Mouse (Mus musculus) bone marrow, adult 2 months (tissue): ENCODE data around the gene Peg10. TPM values are rescaled to one million over a fixed set of nuclear protein-coding genes. Genes with fewer than 3 reads are reported as not detected.

Experiments used
- H3K27ac ChIP-seq: fragments of 200-500 bp; 2 replicates; pipeline ENCODE4 v1.5.1; 2012; ENCODE audit warnings: low read depth, mild to moderate bottlenecking, control low read depth, inconsistent platforms, low read length; ENCODE audit not compliant: control insufficient read depth, poor library complexity, insufficient read depth
- H3K4me1 ChIP-seq: fragments of 200-500 bp; 2 replicates; pipeline ENCODE4 v1.6.1; 2011; ENCODE audit warnings: low read length; ENCODE audit not compliant: control insufficient read depth, insufficient read depth
- H3K4me3 ChIP-seq: fragments of 200-500 bp; replicated peaks from 2 replicates; pipeline ENCODE3; 2011; ENCODE audit warnings: mild to moderate bottlenecking, low read depth, low read length, control low read depth; ENCODE audit not compliant: control insufficient read depth
- CTCF ChIP-seq: fragments of 200-500 bp; IDR thresholded peaks from 2 replicates; pipeline ENCODE4 v1.5.1; 2011; ENCODE audit warnings: low read length, control low read depth; ENCODE audit not compliant: control insufficient read depth, insufficient read depth
- POLR2A ChIP-seq: fragments of 200-500 bp; IDR thresholded peaks from 2 replicates; pipeline ENCODE4 v1.6.1; 2011; ENCODE audit warnings: low read depth, mild to moderate bottlenecking, control low read depth, low read length, borderline replicate concordance; ENCODE audit not compliant: control insufficient read depth
- WGBS: fragments of 180-500 bp; shearing (Covaris S2); methylation state at CpG from one replicate; pipeline ENCODE4 v1.1.7; 2018; 5-methylcytosine and 5-hydroxymethylcytosine counted together
- polyA plus RNA-seq: library from polyadenylated mRNA; stranded (reverse); fragments of >200 nt; gene quantifications from 2 replicates; pipeline ENCODE4 v1.2.4, GENCODE M21; 2011; ENCODE audit warnings: low replicate concordance; ENCODE audit not compliant: missing spikeins, insufficient read depth, insufficient read length

The Peg10 gene
- 0.93 and 4.5 TPM in 2 replicates for polyA plus RNA-seq

DNA sequence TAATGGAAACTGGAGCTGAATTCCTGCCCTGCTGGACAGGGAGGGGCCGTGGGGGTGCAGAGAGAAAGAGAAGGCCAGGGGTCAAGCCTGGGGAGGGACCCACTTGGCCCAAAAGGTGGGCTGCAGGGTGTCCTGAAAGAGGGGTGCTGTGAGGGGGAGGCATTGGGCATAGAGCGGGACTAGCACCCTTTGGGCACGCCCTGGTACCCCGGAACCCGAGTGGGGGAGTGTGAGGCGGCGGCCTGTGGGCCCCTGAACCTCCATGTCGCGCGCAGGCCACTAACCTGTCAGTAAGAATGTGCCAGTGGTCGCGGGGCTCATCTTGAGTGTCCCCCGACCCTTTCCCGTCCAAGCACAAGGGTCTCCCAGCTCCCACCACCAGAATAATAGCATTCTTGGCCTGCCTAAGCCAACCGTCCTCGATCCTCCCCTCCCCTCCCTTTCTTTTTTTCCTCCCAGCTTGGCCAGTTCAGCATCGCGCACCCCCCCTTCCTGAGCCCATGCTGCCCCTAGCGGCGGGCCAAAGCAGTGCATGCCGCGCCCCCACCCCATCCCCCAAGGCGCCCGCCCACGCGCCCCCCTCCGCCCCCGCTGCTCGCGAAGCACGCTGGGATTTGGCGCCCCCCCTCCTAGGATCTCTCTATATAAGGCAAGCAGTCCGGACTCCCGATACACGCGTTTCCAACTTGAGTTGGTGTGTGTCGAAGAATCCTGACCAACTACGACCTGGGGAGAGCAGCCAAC lies at the start of gene Peg10, which contains the start of gene Sgce:
Gene Peg10, plus strand, starts transcription at position 611 of the 744 bp plus-strand sequence.
Gene Sgce, minus strand, starts transcription at position 512 of the 744 bp plus-strand sequence.
- no peaks in the 10 kb centered on the region; the same call in 1 of the 2 replicates for H3K4me1 ChIP-seq
- no peak within 1 kb of the TSS for H3K27ac ChIP-seq
- 57% methylated on average over 38 of the region's 38 CpGs for WGBS
- TF ChIP-seq POLR2A (no peak), CTCF (peak; percentile 36; the same call in 1 of the 2 replicates)
- H3K4me3 ChIP-seq, result peak within 1 kb of the TSS; percentile 47

DNA sequence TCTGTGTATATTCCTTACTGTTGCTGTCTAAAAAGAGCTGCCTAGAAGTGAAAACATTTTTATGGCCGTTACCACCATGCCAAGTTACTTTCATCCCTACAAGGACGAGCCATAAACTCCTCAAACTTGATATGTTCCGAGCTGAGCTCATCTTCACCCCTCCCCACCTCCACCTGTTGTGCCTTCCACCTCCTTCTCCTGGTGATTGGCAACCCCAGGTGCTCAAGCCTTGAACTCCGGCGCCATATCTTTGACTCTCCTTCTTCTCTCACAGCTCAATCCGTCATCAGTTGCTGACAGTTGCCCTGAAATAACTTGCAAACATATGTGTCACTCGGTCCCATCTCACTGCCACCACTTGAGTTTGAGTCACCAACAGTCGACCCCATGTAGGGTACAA lies 45.5 kb upstream of the Peg10 start:
- TF ChIP-seq CTCF (no peak), POLR2A (no peak)
- Histone ChIP-seq H3K4me3 (no peak overlapping the region), H3K27ac (no peak overlapping the region), H3K4me1 (no peaks in the 10 kb centered on the region)
- WGBS, result 81% methylated on average over 8 of the region's 8 CpGs

DNA sequence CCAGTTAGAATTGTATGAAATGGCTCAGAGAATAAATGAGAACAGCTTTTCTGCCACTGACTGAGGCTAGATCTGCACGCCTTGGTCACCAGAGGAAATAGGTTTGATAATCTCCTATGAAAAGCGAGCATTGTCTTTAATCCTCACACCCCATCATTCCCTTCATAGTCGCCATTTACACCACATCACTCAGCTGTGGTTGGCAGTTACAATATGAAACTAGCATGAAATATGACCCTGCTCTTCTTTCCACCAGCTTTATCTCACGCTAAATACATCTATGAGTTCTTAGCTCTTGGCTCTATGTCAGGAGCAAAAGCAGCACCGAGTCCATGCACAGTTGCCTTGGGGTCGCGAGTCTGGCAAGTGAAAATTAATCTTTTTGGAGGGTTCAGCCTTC lies 43.2 kb upstream of the Peg10 start:
- TF ChIP-seq CTCF (no peak), POLR2A (no peak)
- Histone ChIP-seq H3K4me1 (no peaks in the 10 kb centered on the region), H3K4me3 (no peak overlapping the region), H3K27ac (no peak overlapping the region)
- 81% methylated on average over 7 of the region's 7 CpGs for WGBS

DNA sequence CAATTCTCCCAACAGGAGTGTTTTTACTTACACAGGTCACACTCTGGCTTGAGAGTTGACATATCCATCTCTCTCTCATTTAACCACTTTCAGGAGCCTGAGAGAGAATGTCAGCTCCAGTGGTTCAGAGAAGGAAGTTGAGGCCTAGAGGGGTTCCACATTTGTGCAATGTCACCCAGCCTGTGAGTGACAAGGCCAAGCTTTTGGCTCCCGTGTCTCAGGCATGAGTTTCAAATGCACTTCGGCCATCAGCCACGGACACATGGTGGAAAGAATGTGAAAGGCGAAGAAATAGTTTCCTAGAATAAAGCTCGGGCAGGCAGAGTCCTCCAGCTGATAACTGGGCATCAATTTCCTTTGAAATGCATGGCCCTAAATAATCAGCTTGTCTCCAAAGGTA lies 40.7 kb upstream of the Peg10 start:
- H3K4me3 ChIP-seq, result no peak overlapping the region
- no peak overlapping the region for H3K27ac ChIP-seq
- WGBS, result 20% methylated on average over 5 of the region's 5 CpGs
- H3K4me1 ChIP-seq, result no peaks in the 10 kb centered on the region
- no peak for TF ChIP-seq POLR2A
- no peak for TF ChIP-seq CTCF

DNA sequence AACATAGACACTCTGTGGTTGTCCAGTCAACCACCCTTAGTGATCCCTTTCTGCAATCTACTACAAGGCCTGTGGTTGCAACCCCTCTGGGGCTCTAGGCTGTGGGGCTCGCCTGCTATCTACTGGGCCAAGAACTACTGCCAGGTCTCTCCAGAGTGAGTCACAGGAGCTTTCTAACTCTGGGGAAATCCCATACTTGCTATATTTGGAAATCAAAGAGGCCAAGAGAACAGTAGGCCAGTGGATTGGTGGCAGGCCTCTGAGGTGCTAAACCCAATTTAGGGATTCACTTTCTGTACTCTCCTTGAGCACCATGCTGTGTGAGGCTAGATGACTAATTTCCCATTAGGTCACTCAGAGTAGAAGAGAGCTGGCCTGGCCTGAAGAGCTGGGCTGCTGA lies 38.1 kb upstream of the Peg10 start:
- Histone ChIP-seq H3K4me3 (no peak overlapping the region), H3K4me1 (no peaks in the 10 kb centered on the region), H3K27ac (no peak overlapping the region)
- WGBS, result 77% methylated on average over 1 of the region's 1 CpGs
- TF ChIP-seq POLR2A (no peak), CTCF (no peak)

DNA sequence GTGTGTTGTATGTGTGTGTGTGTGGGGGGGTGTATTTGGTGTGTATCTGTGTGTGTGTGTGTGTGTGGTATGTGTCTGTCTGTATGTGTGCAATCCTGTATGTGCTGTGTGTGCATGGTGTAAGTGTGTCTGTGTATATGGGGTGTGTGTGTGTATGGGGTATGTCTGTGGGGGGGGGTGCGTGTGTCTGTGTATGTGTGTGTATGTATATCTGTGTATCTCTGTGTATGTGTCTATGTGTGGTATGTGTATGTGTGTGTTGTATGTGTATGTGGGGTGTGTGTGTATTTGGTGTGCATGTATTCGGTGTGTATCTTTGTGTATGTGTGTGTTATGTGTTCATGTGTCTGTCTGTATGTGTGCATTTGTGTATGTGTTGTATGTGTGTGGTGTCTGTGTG lies 30.9 kb upstream of the Peg10 start:
- no peak for TF ChIP-seq POLR2A
- no peak for TF ChIP-seq CTCF
- Histone ChIP-seq H3K4me1 (no peaks in the 10 kb centered on the region), H3K27ac (no peak overlapping the region), H3K4me3 (no peak overlapping the region)
- WGBS, result 84% methylated on average over 2 of the region's 2 CpGs

DNA sequence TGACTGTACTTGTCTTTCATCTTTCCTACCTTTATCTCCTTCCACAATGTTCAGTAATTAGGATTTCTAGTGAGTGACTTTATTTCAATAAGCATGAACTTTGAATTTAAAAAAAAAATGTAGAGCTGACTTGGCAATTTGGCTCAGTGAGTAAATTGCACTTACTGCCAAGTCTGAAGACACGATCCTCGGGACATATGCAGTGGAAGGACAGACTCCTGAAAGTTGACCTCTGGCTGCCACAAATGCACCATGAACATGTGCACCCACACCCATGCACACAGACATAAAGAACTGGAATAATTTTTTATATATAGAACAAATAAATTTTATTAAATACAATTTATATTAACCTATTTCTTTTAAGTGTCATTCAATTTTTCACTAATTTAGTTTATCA lies 29.8 kb upstream of the Peg10 start:
- Histone ChIP-seq H3K4me1 (no peaks in the 10 kb centered on the region), H3K4me3 (no peak overlapping the region), H3K27ac (no peak overlapping the region)
- WGBS, result 87% methylated on average over 2 of the region's 2 CpGs
- TF ChIP-seq CTCF (no peak), POLR2A (no peak)

DNA sequence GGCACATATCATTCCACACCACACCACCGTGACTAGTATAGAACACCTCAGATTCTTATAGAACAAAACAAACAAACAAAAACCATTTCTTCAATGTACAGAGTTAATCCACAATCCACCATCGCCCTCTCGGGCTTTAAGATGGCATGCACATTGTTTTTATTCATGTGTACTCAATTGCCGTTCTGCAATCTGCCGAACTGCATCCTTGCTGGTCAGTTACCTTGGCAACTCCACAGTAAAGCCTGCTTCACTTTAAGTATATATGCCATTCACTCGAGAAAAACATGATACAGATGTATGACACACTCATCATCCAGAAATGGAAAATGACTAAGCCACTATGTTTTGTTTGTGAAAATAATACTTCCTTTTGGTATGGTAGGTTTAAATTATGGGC lies 25.0 kb upstream of the Peg10 start:
- Histone ChIP-seq H3K4me3 (no peak overlapping the region), H3K4me1 (no peaks in the 10 kb centered on the region), H3K27ac (no peak overlapping the region)
- TF ChIP-seq CTCF, result no peak
- TF ChIP-seq POLR2A, result no peak
- WGBS, result 78% methylated on average over 6 of the region's 6 CpGs

DNA sequence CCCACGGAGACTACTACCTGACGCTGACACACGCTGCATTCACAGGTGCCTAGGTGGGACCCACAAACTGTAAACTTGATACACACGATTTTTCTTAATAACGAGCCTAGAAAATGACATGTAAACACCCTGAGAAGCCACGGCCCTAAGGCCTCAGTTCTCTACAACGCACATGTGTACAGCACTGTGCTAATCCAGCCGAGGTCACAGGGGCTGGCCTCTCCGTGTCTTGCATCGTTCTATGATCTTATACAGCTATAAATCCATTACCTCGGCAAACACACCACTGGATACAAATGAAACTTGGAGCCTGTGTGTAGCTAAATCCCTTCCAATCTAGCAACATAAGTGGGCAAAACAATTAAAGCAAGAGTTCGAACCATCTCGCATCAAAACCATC lies 24.4 kb upstream of the Peg10 start:
- 83% methylated on average over 13 of the region's 13 CpGs for WGBS

More for the DNA sequence above, 24.4 kb upstream of the Peg10 start:
- no peaks in the 10 kb centered on the region for H3K4me1 ChIP-seq
- no peak overlapping the region for H3K27ac ChIP-seq
- no peak for TF ChIP-seq CTCF
- TF ChIP-seq POLR2A, result no peak
- H3K4me3 ChIP-seq, result no peak overlapping the region
